10 mouse cellular contexts compared by ENCODE assay signal in genomic region chr9:97297538-97297937, GRCm38 (mm10).
DNase-seq lines count a peak whose midpoint lies in the region; ATAC-seq and TF ChIP-seq lines count a peak whose summit lies in the region.
"Had no signal": no experiment of that assay in that cellular context is flagged by ENCODE, and none has a peak within 500 bp of the region (broad histone marks: within the 10 kb centered on the region; RNA-seq: fewer than 3 reads in every experiment).

No protein-coding gene starts in this region.

- no peak overlapping the region for H3K4me2 ChIP-seq in intestine, postnatal 0 days (replicated peaks; ENCODE audit: low read depth)
- H3K4me2 ChIP-seq: embryonic facial prominence, embryonic 12.5 days; limb, embryonic 12.5 days had no signal

- H3K27ac ChIP-seq in intestine, postnatal 0 days (ENCODE audit: low read depth, low read length): no peak overlapping the region
- H3K27ac ChIP-seq: embryonic facial prominence, embryonic 12.5 days; limb, embryonic 12.5 days had no signal

- no peak for ATAC-seq in intestine, postnatal 0 days
- ATAC-seq in megakaryocyte progenitor cell, adult 5-6 weeks (replicated peaks; ENCODE audit: poor library complexity): 0 out of 2 replicates have a peak, but pooled peaks have one; percentile 34

- no peaks in the 10 kb centered on the region for H3K4me1 ChIP-seq in intestine, postnatal 0 days (replicated peaks; ENCODE audit: control insufficient read depth, insufficient read depth, low read length)
- H3K4me1 ChIP-seq: embryonic facial prominence, embryonic 12.5 days; limb, embryonic 12.5 days had no signal

- 12% methylated on average over 4 of the region's 4 CpGs for WGBS in intestine, postnatal 0 days

- DNase-seq in adrenal gland, postnatal 14 days: peak; percentile 20
- no peak for DNase-seq in adrenal gland, postnatal 4 days (ENCODE audit: low spot score in 2 of 2)
- peak; percentile 12 for DNase-seq in testis, postnatal 14 days (ENCODE audit: low spot score)
- DNase-seq in testis, postnatal 10 days (ENCODE audit: low spot score): no peak
- no peak for DNase-seq in spleen, adult 12 weeks (ENCODE audit: low spot score)
- no peak for DNase-seq in thymus, adult 18-20 months

- no peaks in the 10 kb centered on the region for H3K27me3 ChIP-seq in intestine, postnatal 0 days (replicated peaks; ENCODE audit: control insufficient read depth, insufficient read depth, low read length)
- H3K27me3 ChIP-seq: embryonic facial prominence, embryonic 12.5 days; limb, embryonic 12.5 days had no signal

- peak; percentile 69 for TF ChIP-seq CTCF in intestine, postnatal 0 days (IDR thresholded peaks at IDR 0.05; ENCODE audit: low read depth)

- 0 out of 2 replicates have a peak, but pooled peaks cover 2% of the 10 kb centered on the region for H3K9me3 ChIP-seq in intestine, postnatal 0 days (ENCODE audit: control insufficient read depth)
- H3K9me3 ChIP-seq: embryonic facial prominence, embryonic 12.5 days had no signal

- H3K36me3 ChIP-seq in intestine, postnatal 0 days (ENCODE audit: control insufficient read depth, insufficient read depth): no peaks in the 10 kb centered on the region
- H3K36me3 ChIP-seq: embryonic facial prominence, embryonic 12.5 days; limb, embryonic 12.5 days had no signal

- no peak overlapping the region for H3K4me3 ChIP-seq in intestine, postnatal 0 days (ENCODE audit: low read depth, low read length)
- H3K4me3 ChIP-seq: embryonic facial prominence, embryonic 12.5 days; limb, embryonic 12.5 days had no signal

- H3K9ac ChIP-seq in intestine, postnatal 0 days (ENCODE audit: low read depth, low read length): no peak overlapping the region
- H3K9ac ChIP-seq: embryonic facial prominence, embryonic 12.5 days; limb, embryonic 12.5 days had no signal

Comparison
In these comparisons a context has a peak if more than half of its experiments do, and no peak if none do; other contexts are left out.
1. DNase-seq: peak in adrenal gland, postnatal 14 days (single experiment) and testis, postnatal 14 days (single experiment); none in adrenal gland, postnatal 4 days (0 of 2), testis, postnatal 10 days (single experiment), spleen, adult 12 weeks (single experiment) and thymus, adult 18-20 months (0 of 2).